Mouse (Mus musculus) stomach, postnatal 0 days (tissue): ENCODE measurements at regions not wholly inside any gene's neighbourhood (a gene's known extent, or its start where the extent isn't known, plus 50 kb on each side); places are given as distances from the start of the nearest gene placed in this dataset.

Source experiments
- CTCF ChIP-seq: IDR thresholded peaks from 2 replicates; pipeline ENCODE4 v1.5.1; 2016; ENCODE audit warnings: antibody characterized with exemption, low read depth, mild to moderate bottlenecking, moderate library complexity
- EP300 ChIP-seq: optimal IDR thresholded peaks from 2 replicates; pipeline ENCODE3; 2016; ENCODE audit warnings: antibody characterized with exemption

DNA sequence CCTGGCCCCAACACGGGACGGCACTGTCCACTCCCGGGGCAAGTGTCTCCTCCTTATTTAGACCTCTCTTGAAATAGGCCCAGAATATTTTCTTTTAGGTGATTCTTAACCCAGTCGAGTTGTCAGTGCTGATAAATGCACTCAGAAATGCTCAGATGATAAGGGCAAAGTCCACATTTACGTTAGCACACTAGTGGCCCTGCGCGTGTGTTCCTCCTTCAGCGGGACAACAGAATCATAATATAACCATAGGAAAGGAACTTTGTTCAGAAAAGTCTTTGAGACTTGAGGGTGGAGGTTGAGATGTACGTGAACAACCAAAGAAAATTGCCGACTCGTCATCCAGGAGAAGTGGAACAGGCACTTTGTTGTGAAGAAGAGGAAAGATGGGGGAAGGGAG is 113.8 kb upstream of the Smyd2 start:
- no peak for TF ChIP-seq EP300
- TF ChIP-seq CTCF: no peak
